Mouse (Mus musculus) ES-Bruce4 (cell line): ENCODE measurements around the gene Ndufa13. TPM values are rescaled to one million over a fixed set of nuclear protein-coding genes. Genes with fewer than 3 reads are reported as not detected.
A peak's percentile ranks its signal among the peaks of the same experiment; 100 is the strongest.

ENCODE experiments used
- H3K27ac ChIP-seq: 2 replicates; pipeline ENCODE4 v1.5.1; 2012; ENCODE audit warnings: low read length, inconsistent platforms; ENCODE audit not compliant: insufficient read depth
- H3K27me3 ChIP-seq: 2 replicates; pipeline ENCODE4 v1.6.1; 2012; ENCODE audit warnings: mild to moderate bottlenecking, low read length, inconsistent platforms; ENCODE audit not compliant: control insufficient read depth, poor library complexity, insufficient read depth, severe bottlenecking
- H3K36me3 ChIP-seq: 2 replicates; pipeline ENCODE4 v1.6.1; 2012; ENCODE audit warnings: inconsistent platforms, mild to moderate bottlenecking, low read length, moderate library complexity; ENCODE audit not compliant: control insufficient read depth, poor library complexity, insufficient read depth, severe bottlenecking
- H3K4me1 ChIP-seq: one replicate; pipeline ENCODE4 v1.8.1; 2011; ENCODE audit warnings: low read length; ENCODE audit not compliant: control insufficient read depth, insufficient read depth
- H3K4me3 ChIP-seq: 2 replicates; pipeline ENCODE4 v1.5.1; 2011; ENCODE audit warnings: low read depth, mild to moderate bottlenecking, low read length
- H3K9ac ChIP-seq: 2 replicates; pipeline ENCODE4 v1.6.1; 2012; ENCODE audit warnings: low read depth, mild to moderate bottlenecking, inconsistent platforms; ENCODE audit not compliant: poor library complexity, severe bottlenecking
- H3K9me3 ChIP-seq: replicated peaks from 2 replicates; pipeline ENCODE4 v1.6.1; 2012; ENCODE audit warnings: mild to moderate bottlenecking, low read length, inconsistent platforms; ENCODE audit not compliant: control insufficient read depth, poor library complexity, insufficient read depth, severe bottlenecking
- CTCF ChIP-seq: IDR thresholded peaks from one replicate; pipeline ENCODE4 v1.8.1; 2011; ENCODE audit warnings: low read depth, low read length
- EP300 ChIP-seq: IDR thresholded peaks from 2 replicates; pipeline ENCODE4 v1.6.1; 2011; ENCODE audit warnings: low read depth, low read length; ENCODE audit not compliant: insufficient read depth
- POLR2A ChIP-seq: IDR thresholded peaks from one replicate; pipeline ENCODE4 v1.8.1; 2011; ENCODE audit warnings: low read length; ENCODE audit not compliant: insufficient read depth
- polyA plus RNA-seq: library from polyadenylated mRNA; stranded (reverse); fragments of >200 nt; gene quantifications from 2 replicates; pipeline ENCODE4 v1.2.4, GENCODE M21; 2011; ENCODE audit warnings: low read depth; ENCODE audit not compliant: missing spikeins, insufficient read depth, insufficient read length

Gene Ndufa13
- polyA plus RNA-seq, 1 experiment, result 70.8 TPM

GRCm38 (mm10) chr8:69863387-69864020 lies 38.9 kb downstream of the Ndufa13 start:
- Histone ChIP-seq H3K36me3 (no peaks in the 10 kb centered on the region), H3K9ac (no peak overlapping the region), H3K9me3 (no peaks in the 10 kb centered on the region), H3K4me3 (no peak overlapping the region), H3K27me3 (no peaks in the 10 kb centered on the region), H3K4me1 (no peaks in the 10 kb centered on the region), H3K27ac (no peak overlapping the region)
- no peak for TF ChIP-seq EP300
- TF ChIP-seq POLR2A, result no peak
- no peak for TF ChIP-seq CTCF

- Histone ChIP-seq H3K9ac (no peak overlapping the region), H3K36me3 (no peaks in the 10 kb centered on the region), H3K4me3 (no peak overlapping the region), H3K27me3 (no peaks in the 10 kb centered on the region), H3K9me3 (no peaks in the 10 kb centered on the region), H3K27ac (no peak overlapping the region), H3K4me1 (no peaks in the 10 kb centered on the region)
- TF ChIP-seq POLR2A (no peak), EP300 (no peak), CTCF (no peak)
Measured at GRCm38 (mm10) chr8:69861251-69861650, 41.1 kb downstream of the Ndufa13 start.

GRCm38 (mm10) chr8:69860807-69861206 lies 41.6 kb downstream of the Ndufa13 start:
- no peaks in the 10 kb centered on the region for H3K4me1 ChIP-seq
- no peak overlapping the region for H3K27ac ChIP-seq
- TF ChIP-seq POLR2A (no peak), CTCF (peak; percentile 76), EP300 (no peak)
- no peak overlapping the region for H3K9ac ChIP-seq
- no peaks in the 10 kb centered on the region for H3K27me3 ChIP-seq
- H3K9me3 ChIP-seq, result no peaks in the 10 kb centered on the region
- no peak overlapping the region for H3K4me3 ChIP-seq
- H3K36me3 ChIP-seq, result no peaks in the 10 kb centered on the region

GRCm38 (mm10) chr8:69853869-69854268 lies 48.5 kb downstream of the Ndufa13 start:
- TF ChIP-seq CTCF, result peak; percentile 64
- no peak for TF ChIP-seq EP300
- no peak for TF ChIP-seq POLR2A
- no peaks in the 10 kb centered on the region for H3K36me3 ChIP-seq
- no peak overlapping the region for H3K27ac ChIP-seq
- no peaks in the 10 kb centered on the region for H3K9me3 ChIP-seq
- H3K4me1 ChIP-seq, result peaks cover 4% of the 10 kb centered on the region
- H3K9ac ChIP-seq, result no peak overlapping the region
- H3K27me3 ChIP-seq, result no peaks in the 10 kb centered on the region
- H3K4me3 ChIP-seq, result no peak overlapping the region

GRCm38 (mm10) chr8:69850926-69851506 lies 51.3 kb downstream of the Ndufa13 start:
- peak overlapping the region; percentile 80 for H3K27ac ChIP-seq

GRCm38 (mm10) chr8:69849899-69850298 lies 52.5 kb downstream of the Ndufa13 start:
- H3K27ac ChIP-seq, result peak overlapping the region; percentile 84
- H3K4me1 ChIP-seq, result peaks cover 15% of the 10 kb centered on the region
- TF ChIP-seq POLR2A (no peak), CTCF (peak; percentile 92)
- H3K36me3 ChIP-seq, result no peaks in the 10 kb centered on the region
- no peak overlapping the region for H3K9ac ChIP-seq
- H3K27me3 ChIP-seq, result no peaks in the 10 kb centered on the region
- no peaks in the 10 kb centered on the region for H3K9me3 ChIP-seq
- no peak overlapping the region for H3K4me3 ChIP-seq

More at GRCm38 (mm10) chr8:69850926-69851506, 51.3 kb downstream of the Ndufa13 start:
- TF ChIP-seq EP300 (0 out of 2 replicates have a peak, but pooled peaks have one; percentile 52), POLR2A (no peak)
- peaks cover 12% of the 10 kb centered on the region for H3K4me1 ChIP-seq
- H3K4me3 ChIP-seq, result no peak overlapping the region
- H3K36me3 ChIP-seq, result no peaks in the 10 kb centered on the region
- H3K9me3 ChIP-seq, result no peaks in the 10 kb centered on the region
- no peaks in the 10 kb centered on the region for H3K27me3 ChIP-seq
- 0 out of 2 replicates have a peak overlapping the region, but pooled peaks have one; percentile 9 for H3K9ac ChIP-seq
